Mouse (Mus musculus): ENCODE measurements around the gene Wnt3a. TPM values are rescaled to one million over a fixed set of nuclear protein-coding genes. Genes with fewer than 3 reads are reported as not detected.
"Not testable (repeated sequence)": the region's sequence is repeated elsewhere in the genome, so short reads cannot be mapped to it uniquely, and the experiment has no call there.

Wnt3a gene
- polyA plus RNA-seq, 1 experiment from 2014 or later = not detected

DNA sequence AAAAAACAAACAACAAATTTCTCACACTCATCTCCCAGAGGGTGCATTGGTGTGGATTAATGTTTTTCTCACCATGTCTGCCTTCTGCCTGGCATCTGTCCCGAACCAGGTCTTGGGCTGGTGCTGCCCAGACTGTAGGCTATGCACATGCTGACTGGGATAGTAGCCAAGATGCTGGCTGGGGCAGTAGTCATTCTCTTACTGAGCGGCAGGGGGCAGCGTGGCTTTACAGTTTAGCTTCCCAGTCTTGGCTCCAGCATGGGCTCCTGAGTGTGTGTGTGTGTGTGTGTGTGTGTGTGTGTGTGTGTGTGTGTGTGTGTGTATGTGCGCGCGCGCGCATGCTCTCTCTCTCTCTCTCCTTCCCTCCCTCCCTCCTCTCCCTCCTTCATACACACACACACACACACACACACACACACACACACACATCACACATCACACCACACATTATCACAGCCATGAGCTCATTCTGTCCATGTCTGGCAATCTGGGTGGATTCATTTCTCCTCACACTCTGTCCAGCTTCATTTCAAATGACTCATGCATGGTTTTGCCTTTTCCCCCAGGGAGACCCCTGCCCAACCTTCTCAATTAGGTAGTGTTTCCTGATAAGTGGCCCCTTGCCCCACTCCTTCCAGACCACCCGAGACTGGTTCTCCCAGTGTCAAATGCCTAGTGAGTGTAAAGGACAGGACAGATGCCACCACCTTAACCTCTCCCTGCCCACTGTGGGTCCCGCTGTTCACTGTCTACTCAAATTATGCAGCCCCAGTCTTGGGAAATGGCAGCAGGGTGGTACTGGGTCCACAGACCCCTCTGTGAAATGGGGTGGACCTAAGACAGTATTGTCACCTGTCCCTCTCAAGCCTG, 12.4 kb upstream of the Wnt3a start:
- no peaks in the 10 kb centered on the region for H3K36me3 ChIP-seq (ENCODE audit: control insufficient read depth, insufficient read depth)
- no peak overlapping the region for H3K9ac ChIP-seq (ENCODE audit: low read length)
- peaks cover 42% of the 10 kb centered on the region for H3K27me3 ChIP-seq (ENCODE audit: control insufficient read depth, insufficient read depth, low read length)
- H3K27ac ChIP-seq (ENCODE audit: low read length) = no peak overlapping the region
- peaks cover 6% of the 10 kb centered on the region for H3K4me1 ChIP-seq (ENCODE audit: control insufficient read depth, insufficient read depth, low read length)
- no peaks in the 10 kb centered on the region for H3K9me3 ChIP-seq (replicated peaks; ENCODE audit: control insufficient read depth, low read length)
- no peak for ATAC-seq (replicated peaks; ENCODE audit: extremely low read depth, insufficient read depth, low FRiP score)
- WGBS = 21% methylated on average over 6 of the region's 10 CpGs
- no peak overlapping the region for H3K4me3 ChIP-seq (ENCODE audit: low read length)
- no peak overlapping the region for H3K4me2 ChIP-seq (ENCODE audit: low read depth, low read length)

DNA sequence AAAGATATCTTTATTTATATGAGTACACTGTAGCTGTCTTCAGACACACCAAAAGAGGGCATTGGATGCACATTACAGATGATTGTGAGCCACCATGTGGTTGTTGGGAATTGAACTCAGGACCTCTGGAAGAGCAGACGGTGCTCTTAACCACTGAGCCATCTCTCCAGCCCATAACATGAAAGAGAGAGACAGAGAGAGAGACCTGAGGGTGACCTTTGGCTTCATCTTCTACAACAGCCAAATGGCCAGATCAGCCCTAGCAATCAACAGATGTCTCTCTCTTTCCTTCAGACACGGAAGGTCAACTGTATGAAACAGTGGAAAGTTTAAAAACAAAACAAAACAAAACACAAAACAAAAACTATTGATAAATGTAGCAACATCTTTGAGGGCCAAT, 10.5 kb upstream of the Wnt3a start:
- not testable (repeated sequence) for ATAC-seq (replicated peaks; ENCODE audit: extremely low read depth, insufficient read depth, low FRiP score); H3K9me3 ChIP-seq (replicated peaks; ENCODE audit: control insufficient read depth, low read length); H3K9ac ChIP-seq (ENCODE audit: low read length); H3K36me3 ChIP-seq (ENCODE audit: control insufficient read depth, insufficient read depth); H3K4me1 ChIP-seq (ENCODE audit: control insufficient read depth, insufficient read depth, low read length); H3K4me2 ChIP-seq (ENCODE audit: low read depth, low read length); H3K4me3 ChIP-seq (ENCODE audit: low read length); H3K27ac ChIP-seq (ENCODE audit: low read length)
- H3K27me3 ChIP-seq (ENCODE audit: control insufficient read depth, insufficient read depth, low read length) = peaks cover 56% of the 10 kb centered on the region
- WGBS = 65% methylated on average over 2 of the region's 2 CpGs

DNA sequence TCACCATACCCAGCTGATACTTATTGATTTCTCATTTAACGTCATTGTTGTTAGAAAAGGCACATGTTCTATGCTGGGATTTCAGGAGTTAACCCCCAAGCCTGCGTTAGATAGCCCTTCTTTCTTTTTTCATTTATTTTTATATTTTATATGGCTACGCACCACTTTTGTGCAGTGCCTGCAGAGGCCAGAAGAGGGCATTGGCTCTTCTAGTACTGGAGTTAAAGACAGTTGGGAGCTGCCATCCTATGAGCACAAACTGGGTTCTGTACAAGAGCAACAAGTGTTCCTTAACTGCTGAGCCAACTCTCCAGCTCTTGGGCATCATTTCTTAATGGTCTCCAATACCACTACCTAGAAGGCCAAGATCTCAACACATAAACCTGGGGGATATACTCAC, 9.6 kb upstream of the Wnt3a start:
- Histone ChIP-seq H3K4me3 (ENCODE audit: low read length) (no peak overlapping the region), H3K27me3 (ENCODE audit: control insufficient read depth, insufficient read depth, low read length) (peaks cover 60% of the 10 kb centered on the region), H3K4me1 (ENCODE audit: control insufficient read depth, insufficient read depth, low read length) (no peaks in the 10 kb centered on the region), H3K9ac (ENCODE audit: low read length) (no peak overlapping the region), H3K36me3 (ENCODE audit: control insufficient read depth, insufficient read depth) (no peaks in the 10 kb centered on the region), H3K4me2 (ENCODE audit: low read depth, low read length) (no peak overlapping the region), H3K9me3 (replicated peaks; ENCODE audit: control insufficient read depth, low read length) (no peaks in the 10 kb centered on the region), H3K27ac (ENCODE audit: low read length) (no peak overlapping the region)
- WGBS = 24% methylated on average over 3 of the region's 3 CpGs
- no peak for ATAC-seq (replicated peaks; ENCODE audit: extremely low read depth, insufficient read depth, low FRiP score)

DNA sequence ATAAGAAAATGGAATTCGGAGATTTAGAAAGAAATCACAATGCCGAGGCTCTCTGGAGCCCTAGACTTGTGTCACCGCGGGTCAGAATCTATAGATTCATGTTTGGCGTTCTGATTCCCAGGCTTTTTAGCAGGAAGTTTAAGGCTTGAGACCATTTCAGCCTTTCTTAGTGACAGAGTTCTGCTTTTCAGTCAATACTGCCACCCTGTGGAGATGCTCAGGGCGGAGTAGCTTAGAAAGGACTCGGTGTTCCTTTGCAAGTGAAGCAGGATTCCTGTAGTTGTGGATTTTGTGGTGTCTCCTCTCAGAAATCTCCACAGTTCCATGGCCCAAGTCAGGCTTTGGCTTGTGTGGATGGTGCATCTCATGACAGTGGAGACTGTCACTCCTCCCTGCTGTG, 7.4 kb upstream of the Wnt3a start:
- no peak overlapping the region for H3K27ac ChIP-seq (ENCODE audit: low read length)
- no peaks in the 10 kb centered on the region for H3K4me1 ChIP-seq (ENCODE audit: control insufficient read depth, insufficient read depth, low read length)
- H3K36me3 ChIP-seq (ENCODE audit: control insufficient read depth, insufficient read depth) = no peaks in the 10 kb centered on the region
- no peaks in the 10 kb centered on the region for H3K9me3 ChIP-seq (replicated peaks; ENCODE audit: control insufficient read depth, low read length)
- 18% methylated on average over 7 of the region's 7 CpGs for WGBS
- H3K9ac ChIP-seq (ENCODE audit: low read length) = no peak overlapping the region
- H3K4me3 ChIP-seq (ENCODE audit: low read length) = no peak overlapping the region
- no peak overlapping the region for H3K4me2 ChIP-seq (ENCODE audit: low read depth, low read length)
- H3K27me3 ChIP-seq (ENCODE audit: control insufficient read depth, insufficient read depth, low read length) = peaks cover 58% of the 10 kb centered on the region
- no peak for ATAC-seq (replicated peaks; ENCODE audit: extremely low read depth, insufficient read depth, low FRiP score)

DNA sequence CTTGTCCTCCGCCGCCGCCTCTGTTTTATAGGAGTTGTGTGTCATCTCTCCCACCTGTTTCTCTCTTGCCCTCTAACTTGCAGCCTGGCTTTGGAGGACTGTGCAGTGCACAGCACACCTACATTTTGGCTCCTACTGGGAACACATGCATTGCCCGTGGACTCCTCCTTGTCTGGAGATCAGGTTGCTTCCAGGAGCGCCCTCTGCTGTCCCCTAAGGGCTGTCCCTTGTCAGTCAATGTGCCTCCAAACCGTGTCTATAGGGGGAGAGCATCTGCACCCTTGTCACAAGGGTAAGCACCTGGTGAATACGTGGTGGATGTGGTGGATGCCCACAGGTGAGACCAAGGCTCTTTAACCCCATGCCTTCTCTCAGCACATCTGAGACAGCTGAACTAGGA, 3.1 kb upstream of the Wnt3a start:
- ATAC-seq (replicated peaks; ENCODE audit: extremely low read depth, insufficient read depth, low FRiP score) = peak; percentile 41; the same call in 1 of the 2 replicates
- no peak overlapping the region for H3K4me3 ChIP-seq (ENCODE audit: low read length)

DNA sequence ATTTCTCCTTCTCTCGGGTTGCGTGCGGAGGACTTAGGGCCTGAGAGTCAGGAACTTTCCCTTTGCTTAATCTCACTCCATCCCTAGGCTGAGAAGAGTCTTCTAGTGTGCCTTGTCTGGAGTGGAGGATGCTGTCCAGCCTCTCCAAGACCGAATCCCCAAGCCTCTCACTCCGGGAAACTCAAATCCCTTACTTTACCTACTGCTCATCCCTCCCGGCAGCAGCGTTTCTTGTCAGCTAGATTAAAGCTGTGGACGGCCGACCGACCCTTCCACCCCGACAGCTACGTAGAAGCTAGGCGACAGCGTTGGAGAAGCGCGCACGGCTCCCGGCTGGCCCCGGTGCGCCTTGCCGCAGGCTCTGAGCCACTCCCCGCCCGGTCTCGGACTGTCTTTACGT, 846 bp downstream of the Wnt3a start:
- no peak for ATAC-seq (replicated peaks; ENCODE audit: extremely low read depth, insufficient read depth, low FRiP score)
- Histone ChIP-seq H3K4me3 (ENCODE audit: low read length) (no peak overlapping the region), H3K27ac (ENCODE audit: low read length) (no peak overlapping the region), H3K4me1 (ENCODE audit: control insufficient read depth, insufficient read depth, low read length) (peaks cover 3% of the 10 kb centered on the region; the same call in 1 of the 2 replicates), H3K9me3 (replicated peaks; ENCODE audit: control insufficient read depth, low read length) (no peaks in the 10 kb centered on the region), H3K4me2 (ENCODE audit: low read depth, low read length) (no peak overlapping the region), H3K27me3 (ENCODE audit: control insufficient read depth, insufficient read depth, low read length) (peaks cover 87% of the 10 kb centered on the region), H3K36me3 (ENCODE audit: control insufficient read depth, insufficient read depth) (no peaks in the 10 kb centered on the region), H3K9ac (ENCODE audit: low read length) (no peak overlapping the region)
- under 1% methylated on average over 25 of the region's 25 CpGs for WGBS

More for the DNA sequence above, 3.1 kb upstream of the Wnt3a start:
- Histone ChIP-seq H3K9me3 (replicated peaks; ENCODE audit: control insufficient read depth, low read length) (no peaks in the 10 kb centered on the region), H3K27me3 (ENCODE audit: control insufficient read depth, insufficient read depth, low read length) (peaks cover 85% of the 10 kb centered on the region), H3K9ac (ENCODE audit: low read length) (no peak overlapping the region), H3K4me1 (ENCODE audit: control insufficient read depth, insufficient read depth, low read length) (peaks cover 3% of the 10 kb centered on the region; the same call in 1 of the 2 replicates), H3K27ac (ENCODE audit: low read length) (no peak overlapping the region), H3K4me2 (ENCODE audit: low read depth, low read length) (no peak overlapping the region), H3K36me3 (ENCODE audit: control insufficient read depth, insufficient read depth) (no peaks in the 10 kb centered on the region)
- WGBS = 26% methylated on average over 7 of the region's 7 CpGs

DNA sequence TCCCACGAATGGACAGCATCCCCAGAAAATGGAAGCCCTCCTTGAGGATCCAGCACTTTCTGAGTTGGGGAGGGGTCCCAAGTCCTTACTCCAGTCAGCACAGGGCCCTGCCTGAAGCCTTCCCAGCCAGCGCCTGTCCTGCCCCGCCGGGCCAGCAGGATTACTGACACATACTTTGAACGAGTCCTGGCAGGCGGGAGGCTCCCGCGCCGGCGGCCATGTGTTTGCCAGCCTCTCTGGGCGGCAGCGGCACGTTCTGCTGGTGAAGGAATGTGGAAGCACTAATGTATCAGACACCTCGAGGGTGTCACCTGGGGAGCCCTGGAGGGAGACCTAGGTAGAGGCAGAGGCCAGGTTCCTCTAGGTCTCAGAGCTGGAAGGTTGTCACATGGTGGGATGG, 6.4 kb downstream of the Wnt3a start:
- no peak for ATAC-seq (replicated peaks; ENCODE audit: extremely low read depth, insufficient read depth, low FRiP score)
- H3K27me3 ChIP-seq (ENCODE audit: control insufficient read depth, insufficient read depth, low read length) = peaks cover 71% of the 10 kb centered on the region
- 10% methylated on average over 14 of the region's 14 CpGs for WGBS
- no peaks in the 10 kb centered on the region for H3K36me3 ChIP-seq (ENCODE audit: control insufficient read depth, insufficient read depth)
- no peaks in the 10 kb centered on the region for H3K9me3 ChIP-seq (replicated peaks; ENCODE audit: control insufficient read depth, low read length)
- no peak overlapping the region for H3K9ac ChIP-seq (ENCODE audit: low read length)
- H3K4me2 ChIP-seq (ENCODE audit: low read depth, low read length) = no peak overlapping the region
- no peak overlapping the region for H3K27ac ChIP-seq (ENCODE audit: low read length)
- H3K4me3 ChIP-seq (ENCODE audit: low read length) = no peak overlapping the region
- H3K4me1 ChIP-seq (ENCODE audit: control insufficient read depth, insufficient read depth, low read length) = peaks cover 12% of the 10 kb centered on the region

DNA sequence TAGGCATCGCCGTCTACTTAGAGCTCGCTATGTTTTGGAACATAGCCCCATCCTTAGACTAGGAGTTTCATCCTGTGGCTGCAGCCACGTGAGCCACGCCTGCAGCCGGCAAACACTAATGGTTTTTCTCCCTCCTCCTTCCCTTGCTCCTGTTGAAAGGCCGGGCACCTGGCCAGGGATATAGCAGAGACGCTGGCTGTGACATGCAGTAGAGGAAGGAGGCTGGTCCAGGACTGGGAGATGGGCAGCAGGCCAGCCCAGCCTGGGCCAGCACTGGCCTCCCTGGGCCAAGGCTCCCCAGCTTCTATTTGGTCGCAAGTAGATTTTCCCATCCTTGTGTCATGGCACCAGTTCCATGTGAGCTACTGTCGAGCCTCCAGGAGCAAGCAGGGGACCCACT, 7.6 kb downstream of the Wnt3a start:
- H3K4me2 ChIP-seq (ENCODE audit: low read depth, low read length) = no peak overlapping the region
- ATAC-seq (replicated peaks; ENCODE audit: extremely low read depth, insufficient read depth, low FRiP score) = peak; percentile 89
- peaks cover 63% of the 10 kb centered on the region for H3K27me3 ChIP-seq (ENCODE audit: control insufficient read depth, insufficient read depth, low read length)
- H3K9ac ChIP-seq (ENCODE audit: low read length) = no peak overlapping the region
- H3K9me3 ChIP-seq (replicated peaks; ENCODE audit: control insufficient read depth, low read length) = no peaks in the 10 kb centered on the region
- H3K36me3 ChIP-seq (ENCODE audit: control insufficient read depth, insufficient read depth) = no peaks in the 10 kb centered on the region
- no peak overlapping the region for H3K27ac ChIP-seq (ENCODE audit: low read length)
- peaks cover 12% of the 10 kb centered on the region for H3K4me1 ChIP-seq (ENCODE audit: control insufficient read depth, insufficient read depth, low read length)
- WGBS = 36% methylated on average over 10 of the region's 10 CpGs
- no peak overlapping the region for H3K4me3 ChIP-seq (ENCODE audit: low read length)

DNA sequence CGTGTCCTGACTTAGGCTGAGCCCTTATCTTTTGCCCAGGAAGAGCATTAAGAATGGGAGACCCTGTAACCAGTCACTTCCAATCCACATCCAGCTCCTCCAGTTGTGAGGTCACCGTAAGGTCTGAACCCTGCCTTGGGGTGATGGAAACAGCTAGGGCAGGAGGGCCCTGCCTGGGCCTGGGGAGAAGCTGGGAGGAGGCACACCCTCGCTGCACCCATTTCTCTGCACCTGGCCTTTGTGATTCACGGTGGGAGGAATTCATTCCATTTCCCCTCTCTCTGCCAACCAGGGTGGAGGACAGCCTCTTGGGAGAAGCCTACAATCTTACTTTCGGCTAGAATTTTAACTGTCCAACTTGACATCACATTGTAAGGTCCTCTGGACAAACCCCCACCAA, 8.4 kb downstream of the Wnt3a start:
- Histone ChIP-seq H3K9ac (ENCODE audit: low read length) (no peak overlapping the region), H3K27ac (ENCODE audit: low read length) (no peak overlapping the region), H3K4me2 (ENCODE audit: low read depth, low read length) (no peak overlapping the region), H3K4me3 (ENCODE audit: low read length) (no peak overlapping the region), H3K36me3 (ENCODE audit: control insufficient read depth, insufficient read depth) (no peaks in the 10 kb centered on the region), H3K9me3 (replicated peaks; ENCODE audit: control insufficient read depth, low read length) (no peaks in the 10 kb centered on the region), H3K4me1 (ENCODE audit: control insufficient read depth, insufficient read depth, low read length) (peaks cover 12% of the 10 kb centered on the region), H3K27me3 (ENCODE audit: control insufficient read depth, insufficient read depth, low read length) (peaks cover 57% of the 10 kb centered on the region)
- no peak for ATAC-seq (replicated peaks; ENCODE audit: extremely low read depth, insufficient read depth, low FRiP score)
- WGBS = 51% methylated on average over 5 of the region's 5 CpGs

All from heart, embryonic 16.5 days (tissue).